Mouse (Mus musculus): Measurements from ENCODE around the gene Atg4a. TPM values are rescaled to one million over a fixed set of nuclear protein-coding genes. Genes with fewer than 3 reads are reported as not detected.

Atg4a gene
- 9.0 and 11.0 TPM in 2 replicates for polyA plus RNA-seq (2012; rRNA removed)

DNA sequence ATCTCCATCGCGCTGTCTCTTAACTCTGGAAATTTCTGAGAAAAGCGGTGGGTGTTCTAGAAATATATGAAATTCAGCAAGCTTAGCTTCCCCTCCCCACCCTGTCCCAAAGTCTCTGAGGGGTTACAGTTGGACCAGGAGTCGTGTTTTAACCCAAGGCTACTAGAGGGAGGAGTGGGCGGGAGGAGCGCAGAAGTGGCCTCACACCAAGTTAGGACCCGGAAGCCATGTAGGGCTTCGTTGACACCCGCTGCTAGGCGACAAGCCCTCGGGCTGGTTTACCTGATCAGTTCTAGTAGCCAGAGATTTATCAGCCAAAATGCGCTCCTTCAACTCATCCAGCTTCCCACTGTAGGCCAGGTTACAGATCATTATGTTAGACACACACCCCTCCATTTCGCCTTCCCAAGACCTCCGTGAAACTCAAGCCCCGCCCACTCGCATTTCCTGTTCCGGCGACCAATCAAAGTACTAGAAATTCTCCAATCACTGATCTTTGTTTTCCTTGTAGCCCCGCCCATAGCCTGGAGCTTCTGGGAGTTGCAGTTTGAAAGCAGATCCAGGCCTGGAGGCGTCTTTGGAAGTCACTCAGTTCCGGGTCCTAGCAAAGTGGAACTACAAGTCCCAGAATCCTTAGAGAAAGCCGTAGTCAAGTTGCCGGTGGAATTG lies at the start of gene Atg4a, which contains the start of gene Psmd10:
Gene Atg4a (plus strand): TSS at position 636 of the 669 bp plus-strand sequence.
Gene Psmd10 (minus strand): TSS at position 457 of the 669 bp plus-strand sequence.

DNA sequence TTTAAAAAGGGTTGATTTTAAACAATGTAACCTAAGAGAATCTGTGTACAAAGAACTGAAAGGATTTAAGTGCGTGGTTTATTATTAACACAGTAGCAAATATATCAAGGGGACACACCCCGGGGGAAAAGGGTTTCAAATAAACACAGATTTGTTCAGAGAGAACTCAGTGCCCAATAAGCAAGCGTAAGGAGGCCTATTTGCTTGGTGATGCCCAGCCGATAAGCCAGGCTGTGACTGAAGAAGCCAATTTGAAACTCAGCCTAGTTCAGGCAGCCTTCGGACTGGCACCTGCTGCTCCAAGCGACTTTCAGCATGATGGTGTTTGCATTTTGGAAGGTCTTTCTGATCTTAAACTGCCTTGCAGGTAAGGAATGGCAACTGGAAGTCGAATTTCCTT lies 49.3 kb upstream of the Atg4a start, which contains the start of gene Vsig1:
Gene Vsig1 (plus strand): TSS at position 249 of the 400 bp plus-strand sequence.

Other genes with a start within 250 kb of the Atg4a start
- gene Tex13b, start 143.5 kb upstream of the Atg4a start, polyA plus RNA-seq (2012; rRNA removed): not detected in 2 replicates
- gene Vsig1, start 49.3 kb upstream of the Atg4a start, polyA plus RNA-seq (2012; rRNA removed): not detected in 2 replicates
- gene Psmd10, start 179 bp upstream of the Atg4a start, polyA plus RNA-seq (2012; rRNA removed): 12.0 and 13.2 TPM in 2 replicates